Mouse (Mus musculus): Measurements from ENCODE around the gene Btbd9. TPM values are rescaled to one million over a fixed set of nuclear protein-coding genes. Genes with fewer than 3 reads are reported as not detected.

The Btbd9 gene
- total RNA-seq, 4 experiments from 2014 or later, result 11.9 to 18.5 (median 12.6) TPM

- no peak for DNase-seq (ENCODE audit: low spot score in 2 of 2)
Observed at GRCm38 (mm10) chr17:30484446-30485066, 91.7 kb downstream of the Btbd9 start.

- no peak for DNase-seq (ENCODE audit: low spot score in 2 of 2)
Observed at GRCm38 (mm10) chr17:30481766-30482165, 94.5 kb downstream of the Btbd9 start.

GRCm38 (mm10) chr17:30481341-30481740, 94.9 kb downstream of the Btbd9 start:
- DNase-seq (ENCODE audit: low spot score in 2 of 2), result no peak

- DNase-seq (ENCODE audit: low spot score in 2 of 2), result no peak
Observed at GRCm38 (mm10) chr17:30480381-30480780, 95.9 kb downstream of the Btbd9 start.

GRCm38 (mm10) chr17:30478181-30478580, 98.1 kb downstream of the Btbd9 start:
- DNase-seq (ENCODE audit: low spot score in 2 of 2), result no peak

GRCm38 (mm10) chr17:30474561-30474960, 101.7 kb downstream of the Btbd9 start:
- no peak for DNase-seq (ENCODE audit: low spot score in 2 of 2)

GRCm38 (mm10) chr17:30472776-30473175, 103.5 kb downstream of the Btbd9 start:
- no peak for DNase-seq (ENCODE audit: low spot score in 2 of 2)

- DNase-seq (ENCODE audit: low spot score in 2 of 2), result no peak
Observed at GRCm38 (mm10) chr17:30471512-30471911, 104.8 kb downstream of the Btbd9 start.

GRCm38 (mm10) chr17:30470790-30471189, 105.5 kb downstream of the Btbd9 start:
- no peak for DNase-seq (ENCODE audit: low spot score in 2 of 2)

- DNase-seq (ENCODE audit: low spot score in 2 of 2), result no peak
Observed at GRCm38 (mm10) chr17:30470286-30470685, 106.0 kb downstream of the Btbd9 start.

- no peak for DNase-seq (ENCODE audit: low spot score in 2 of 2)
Observed at GRCm38 (mm10) chr17:30469511-30470076, 106.7 kb downstream of the Btbd9 start.

- no peak for DNase-seq (ENCODE audit: low spot score in 2 of 2)
Observed at GRCm38 (mm10) chr17:30468368-30468767, 107.9 kb downstream of the Btbd9 start.

- DNase-seq (ENCODE audit: low spot score in 2 of 2), result no peak
Observed at GRCm38 (mm10) chr17:30467566-30468213, 108.6 kb downstream of the Btbd9 start.

- DNase-seq (ENCODE audit: low spot score in 2 of 2), result no peak
Observed at GRCm38 (mm10) chr17:30465060-30465762, 111.1 kb downstream of the Btbd9 start.

GRCm38 (mm10) chr17:30464240-30464745, 112.0 kb downstream of the Btbd9 start:
- no peak for DNase-seq (ENCODE audit: low spot score in 2 of 2)

- no peak for DNase-seq (ENCODE audit: low spot score in 2 of 2)
Observed at GRCm38 (mm10) chr17:30460727-30461349, 115.5 kb downstream of the Btbd9 start.

GRCm38 (mm10) chr17:30459706-30460105, 116.6 kb downstream of the Btbd9 start:
- DNase-seq (ENCODE audit: low spot score in 2 of 2), result no peak

- no peak for DNase-seq (ENCODE audit: low spot score in 2 of 2)
Observed at GRCm38 (mm10) chr17:30458926-30459325, 117.4 kb downstream of the Btbd9 start.

GRCm38 (mm10) chr17:30458301-30458700, 118.0 kb downstream of the Btbd9 start:
- DNase-seq (ENCODE audit: low spot score in 2 of 2), result no peak

- DNase-seq (ENCODE audit: low spot score in 2 of 2), result no peak
Observed at GRCm38 (mm10) chr17:30457486-30457885, 118.8 kb downstream of the Btbd9 start.

GRCm38 (mm10) chr17:30456293-30456692, 120.0 kb downstream of the Btbd9 start:
- DNase-seq (ENCODE audit: low spot score in 2 of 2), result no peak

- peak in 1 of 2 experiments; percentile 28 for DNase-seq (ENCODE audit: low spot score in 2 of 2)
Observed at GRCm38 (mm10) chr17:30454862-30455243, 121.4 kb downstream of the Btbd9 start.

Data from gastrocnemius, adult 8-10 months (tissue).